Mouse (Mus musculus) spleen, postnatal 36 days (tissue): Measurements from ENCODE around the gene Arl15.

ENCODE experiments used
- DNase-seq, 2 experiments: peaks; one replicate each; pipeline ENCODE4 v3.0.0; 2022; ENCODE audit warnings: low spot score in 2 of 2, mixed read lengths in 1 of 2

The Arl15 gene

DNA sequence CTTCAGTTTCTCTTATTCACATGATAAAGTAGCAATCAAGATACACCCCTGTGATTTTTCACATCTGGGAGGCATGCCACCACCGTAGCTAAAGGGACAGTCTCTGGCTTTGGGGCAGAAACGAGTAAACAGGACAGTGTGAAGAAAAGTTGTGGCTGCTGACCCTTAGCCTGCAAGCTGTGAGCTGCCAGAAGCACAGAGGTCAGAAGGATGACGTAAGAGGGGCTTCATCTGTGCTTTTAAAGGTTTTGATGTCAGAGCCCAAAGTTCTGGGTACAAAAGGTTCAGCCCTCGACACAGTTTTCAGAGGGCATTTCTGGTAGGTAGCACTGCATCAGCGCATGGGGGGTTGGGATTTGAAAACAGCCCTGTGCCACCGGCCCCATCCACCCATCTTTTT is 266.0 kb downstream of the Arl15 start:
- DNase-seq: no peak

DNA sequence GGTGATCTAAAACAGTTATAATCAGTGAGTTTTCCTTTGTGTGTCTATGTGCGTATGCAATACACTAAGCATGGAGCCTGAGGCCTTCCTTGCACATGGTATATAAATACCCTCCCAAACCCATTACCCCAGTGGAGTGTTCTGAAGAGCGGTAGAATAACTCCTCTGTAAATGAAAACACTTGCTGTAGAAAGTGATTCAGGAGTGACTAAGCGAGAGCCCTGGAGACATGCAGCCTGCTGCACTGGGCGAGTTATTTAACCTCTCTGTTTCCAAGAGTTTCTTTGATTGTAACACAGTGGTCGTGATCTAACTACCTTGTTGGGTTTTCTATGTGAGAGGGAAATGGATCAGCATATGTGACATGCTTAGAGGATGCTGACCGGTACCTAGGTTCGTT is 266.9 kb downstream of the Arl15 start:
- no peak for DNase-seq

DNA sequence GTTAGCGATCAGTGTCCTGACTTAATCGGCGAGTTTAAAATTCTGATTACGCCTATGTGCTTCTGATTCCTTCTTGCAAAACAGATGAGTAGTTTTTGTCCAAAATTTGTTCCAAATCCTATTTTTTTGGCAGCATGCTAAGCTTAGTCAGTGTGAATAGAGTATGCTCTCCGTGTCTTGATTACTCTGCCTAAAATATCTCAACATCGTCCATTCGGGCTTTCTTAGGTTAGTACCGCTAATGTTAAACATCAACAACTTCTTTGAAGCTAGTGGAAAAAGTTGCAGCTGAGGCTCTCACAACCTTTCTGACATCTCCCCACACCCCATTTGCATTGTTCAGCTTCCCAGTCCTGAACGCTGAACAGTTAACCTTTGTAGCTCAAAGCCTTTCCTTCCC is 269.8 kb downstream of the Arl15 start:
- DNase-seq: no peak

DNA sequence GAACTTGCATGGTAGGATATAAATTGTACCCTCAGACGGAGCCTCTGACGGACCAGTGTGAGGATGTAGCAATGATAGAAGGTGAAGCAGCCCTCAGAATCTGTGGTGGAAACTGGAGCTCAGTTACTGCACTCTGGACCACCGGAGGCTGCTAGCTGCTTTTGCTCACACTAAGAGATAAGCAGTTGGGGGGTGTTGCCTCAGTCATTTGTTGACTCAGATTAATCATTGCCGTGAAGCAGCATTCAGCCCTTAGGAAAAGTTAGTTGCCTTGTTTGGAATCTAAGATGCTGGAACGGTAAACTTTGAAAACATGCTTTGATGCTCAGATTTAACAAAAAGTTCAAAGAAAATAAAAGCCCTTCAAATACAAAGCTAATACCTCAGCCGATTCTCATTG is 270.7 kb downstream of the Arl15 start:
- DNase-seq: no peak

DNA sequence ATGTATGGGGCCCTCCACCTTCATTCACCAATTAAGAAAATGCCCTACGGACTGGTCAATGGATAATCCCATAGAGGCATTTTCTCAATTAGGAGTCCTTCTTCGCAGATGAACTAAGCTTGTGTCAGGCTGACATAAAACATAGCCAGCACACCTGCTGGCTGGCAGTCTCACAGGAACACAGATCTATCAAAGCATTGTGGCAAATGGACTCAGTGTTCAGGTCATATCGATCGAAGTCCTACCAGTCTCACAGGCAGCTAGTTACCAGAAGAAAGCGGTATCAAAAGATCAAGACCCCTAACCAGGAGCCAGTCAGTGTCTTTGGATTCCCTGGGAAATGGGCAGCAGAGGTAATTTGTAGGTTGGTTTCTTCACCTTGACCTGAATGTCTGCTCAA is 274.1 kb downstream of the Arl15 start:
- DNase-seq: no peak

DNA sequence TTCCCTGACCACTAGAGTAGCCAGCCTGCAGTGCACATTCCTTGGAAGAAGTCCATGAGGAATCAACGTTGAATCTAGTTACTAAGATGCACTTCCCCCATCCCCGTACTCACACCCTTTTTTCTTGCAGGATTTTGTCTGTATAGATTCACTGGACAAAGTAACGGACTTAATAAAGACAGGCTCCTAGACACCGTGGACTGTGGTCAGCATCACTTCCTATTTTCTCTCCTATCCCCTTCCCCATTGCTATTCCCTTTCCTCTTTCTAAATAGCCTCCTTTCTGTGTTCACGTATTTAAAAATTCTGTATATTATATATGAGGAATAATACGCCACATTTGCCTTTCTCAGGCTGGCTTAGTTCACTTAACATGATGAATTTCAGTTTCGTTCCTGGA is 277.1 kb downstream of the Arl15 start:
- no peak for DNase-seq

DNA sequence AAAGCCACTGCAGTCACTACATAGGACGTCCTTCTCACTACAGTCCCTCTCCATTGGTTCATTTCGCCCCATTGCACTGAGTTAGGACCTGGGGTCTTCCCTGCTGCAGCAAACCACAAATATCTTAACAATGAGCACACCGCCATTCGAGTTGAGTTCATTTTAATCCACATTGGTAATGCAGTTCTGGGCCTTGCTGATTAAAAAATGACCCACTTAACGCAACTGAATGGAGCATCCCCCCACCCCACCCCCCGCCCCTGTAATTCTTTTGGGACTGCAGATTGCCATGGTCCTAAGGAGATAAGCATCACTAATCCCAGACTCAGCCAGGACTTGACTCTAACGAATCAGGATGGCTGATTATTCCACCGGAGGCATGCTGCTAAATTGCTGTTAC is 280.2 kb downstream of the Arl15 start:
- no peak for DNase-seq

DNA sequence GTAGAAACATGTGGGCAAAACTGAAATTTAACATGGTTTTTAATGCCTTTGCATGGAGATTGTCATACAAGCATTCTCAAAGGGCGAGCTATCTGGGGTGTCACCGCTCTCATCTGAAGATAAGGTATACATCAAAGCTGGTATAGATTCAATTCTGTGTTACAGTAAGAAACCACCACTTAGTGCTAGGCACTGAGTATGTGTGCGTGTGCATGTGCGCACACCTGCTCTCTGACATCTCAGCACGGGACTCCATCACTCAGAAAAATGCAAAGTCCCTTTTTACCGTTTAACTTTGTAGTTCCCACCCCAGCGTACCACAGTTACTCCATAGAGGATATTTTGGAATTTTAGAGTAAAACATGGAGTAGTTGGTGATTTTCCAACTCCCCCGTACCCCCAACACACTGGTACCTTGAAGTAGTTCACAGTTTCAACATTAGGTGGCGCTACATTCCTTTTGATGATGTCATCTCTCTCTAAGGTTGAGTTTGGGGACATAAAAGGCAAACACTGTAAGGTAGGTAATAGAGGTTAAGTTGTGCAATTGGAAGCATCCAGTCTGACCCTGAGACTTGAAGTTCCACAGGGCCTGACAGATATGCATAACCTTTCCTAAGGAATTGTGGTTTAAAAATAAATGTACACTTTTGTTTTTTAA is 281.5 kb downstream of the Arl15 start:
- peak in 1 of 2 experiments; percentile 3 for DNase-seq

DNA sequence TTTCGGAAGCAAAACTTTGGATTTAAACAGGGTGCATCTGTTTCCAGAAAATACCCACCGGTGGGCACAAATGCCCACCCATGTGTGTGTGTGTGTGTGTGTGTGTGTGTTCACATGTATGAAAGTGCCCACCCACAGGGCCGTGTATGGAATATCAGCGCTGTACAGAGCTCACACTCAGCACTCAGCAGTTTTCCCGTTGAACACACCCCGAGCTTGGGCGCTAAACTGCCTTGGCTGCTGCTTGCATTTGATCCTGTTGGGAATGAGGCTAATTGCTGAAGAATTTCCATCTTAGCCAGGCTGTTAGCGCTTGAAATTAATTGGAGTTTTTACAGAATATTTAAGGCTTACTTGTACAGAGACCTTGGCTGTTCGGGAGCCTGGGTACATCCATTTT is 282.9 kb downstream of the Arl15 start:
- DNase-seq: no peak

DNA sequence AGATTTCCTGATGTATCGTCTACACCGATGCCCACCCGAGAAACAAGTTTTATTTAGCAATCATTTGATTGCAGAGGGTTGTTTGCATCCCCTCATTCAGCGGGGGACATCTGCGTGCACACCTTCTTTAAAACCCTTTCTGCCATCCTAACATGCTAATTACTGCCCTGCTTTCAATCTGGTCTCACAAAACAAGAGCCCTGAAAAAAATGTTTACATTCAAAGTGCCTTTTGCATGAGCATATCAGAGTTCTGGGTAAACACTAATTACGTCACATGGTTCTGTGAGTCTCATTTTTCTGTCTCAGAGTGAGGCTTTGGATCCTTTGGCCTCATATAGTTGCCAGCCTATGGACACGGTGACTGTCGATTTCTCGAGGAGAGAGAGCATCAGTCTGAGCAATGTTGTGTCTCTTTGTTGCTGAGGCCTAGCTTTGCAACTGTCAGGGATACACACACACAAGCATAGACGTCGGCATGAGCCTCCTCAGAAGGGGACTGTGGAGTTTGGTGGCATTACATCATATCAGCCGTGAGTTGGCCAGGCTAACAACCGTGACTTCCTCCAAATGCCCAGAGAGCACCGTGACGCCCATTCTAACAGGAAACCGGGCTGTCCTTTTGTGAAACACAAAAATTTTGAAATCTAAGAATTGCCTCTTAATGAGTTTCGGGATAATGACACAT is 283.4 kb downstream of the Arl15 start:
- no peak for DNase-seq

DNA sequence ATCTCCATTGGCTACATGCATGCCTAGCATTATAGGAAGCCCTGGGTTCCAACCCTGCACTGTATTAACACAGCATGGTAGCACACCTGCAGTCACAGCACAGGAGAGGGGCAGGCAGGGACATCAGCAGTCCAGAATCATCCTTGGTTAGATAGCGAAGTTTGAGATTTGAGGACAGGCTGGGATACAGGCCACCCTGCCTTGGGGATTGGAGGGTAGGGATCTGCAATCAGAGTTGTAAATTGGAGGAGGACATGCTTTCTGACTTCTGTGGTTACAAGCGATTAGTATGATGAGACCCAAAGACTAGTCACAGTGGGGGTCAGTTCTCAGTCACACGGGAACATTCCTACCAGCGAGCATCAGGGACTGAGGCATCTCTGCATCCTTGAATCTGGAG is 284.5 kb downstream of the Arl15 start:
- no peak for DNase-seq

DNA sequence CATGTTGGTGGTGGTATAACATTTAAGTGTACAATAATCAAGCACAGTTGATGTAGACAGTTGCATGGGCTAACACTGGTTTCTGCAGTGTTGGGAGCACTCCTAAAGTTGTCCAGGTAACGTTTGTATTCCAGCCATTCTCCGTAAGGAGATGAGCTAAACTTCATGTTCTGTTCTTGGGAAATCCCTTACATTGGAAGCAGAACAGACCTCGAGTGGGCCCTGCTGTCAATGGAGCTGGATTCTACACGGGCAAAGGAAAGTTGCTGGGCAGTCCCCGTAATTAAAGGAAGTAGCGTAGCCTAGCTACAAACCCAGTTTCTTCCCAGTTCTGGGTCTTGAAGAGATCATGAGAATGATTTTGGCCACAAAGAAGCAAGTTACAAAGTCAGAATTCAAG is 285.4 kb downstream of the Arl15 start:
- no peak for DNase-seq

DNA sequence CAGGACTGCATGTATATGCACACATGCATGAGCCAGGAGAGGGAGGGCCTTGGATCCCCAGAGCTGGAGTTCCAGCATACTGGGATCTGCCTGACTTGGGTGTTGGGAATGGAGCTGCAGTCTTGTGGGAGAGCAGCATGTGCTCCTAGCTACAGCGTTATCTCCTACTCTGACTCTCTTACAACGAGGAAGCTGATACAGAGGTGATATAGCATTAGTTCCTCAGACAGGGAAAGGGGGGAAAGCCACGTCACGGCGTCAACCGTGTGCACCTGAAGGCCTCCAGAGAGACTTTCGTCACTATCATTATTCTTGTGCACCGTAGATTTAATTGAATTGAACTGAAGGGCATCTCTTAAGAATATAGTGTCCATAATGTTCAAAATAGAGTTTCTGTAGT is 286.2 kb downstream of the Arl15 start:
- no peak for DNase-seq

DNA sequence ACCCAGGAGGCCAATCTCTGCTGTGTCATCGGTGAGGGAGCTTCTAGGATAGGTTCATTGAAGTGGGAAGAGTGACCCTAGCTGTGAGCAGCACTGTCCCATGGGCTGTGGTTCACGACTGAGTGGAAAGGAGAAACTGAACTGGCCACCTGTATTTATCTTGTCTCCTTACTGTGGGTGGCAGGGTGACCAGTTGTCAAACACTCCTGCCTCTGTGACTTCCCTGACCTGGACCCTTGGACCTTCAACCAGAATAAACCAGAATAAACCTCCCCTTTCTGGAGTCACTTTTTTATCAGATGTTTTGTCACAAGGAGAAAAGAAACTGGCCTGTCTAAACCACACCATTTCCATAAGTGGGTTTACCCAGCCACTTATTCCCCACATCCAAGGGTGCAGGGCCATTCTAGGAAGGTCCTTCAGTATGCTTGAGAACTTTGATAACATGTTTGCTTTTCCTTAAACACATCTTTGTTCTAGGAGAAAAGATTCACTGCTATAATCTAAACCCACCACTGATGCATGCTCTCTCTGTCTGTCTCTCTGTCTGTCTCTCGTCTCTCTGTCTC is 289.3 kb downstream of the Arl15 start:
- DNase-seq: no peak

DNA sequence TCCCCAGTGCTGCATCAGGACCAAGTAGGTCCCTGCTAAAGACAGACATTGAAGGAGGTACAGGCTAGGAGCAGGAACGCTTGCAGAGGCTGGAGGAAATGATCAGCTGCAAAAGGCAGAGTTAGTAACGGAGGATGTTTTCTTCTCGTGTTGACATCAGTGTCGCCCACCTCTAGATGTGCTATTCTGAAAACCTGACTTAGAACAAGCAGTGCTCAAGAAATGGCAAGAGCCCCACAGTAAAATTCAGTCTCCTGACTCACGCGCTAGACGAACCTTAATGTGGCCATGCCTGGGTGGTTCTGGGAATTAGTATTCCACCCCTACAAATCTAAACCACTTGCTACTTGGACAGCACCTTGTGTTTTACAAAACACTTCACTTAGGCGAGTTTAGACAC is 291.1 kb downstream of the Arl15 start:
- DNase-seq: no peak

DNA sequence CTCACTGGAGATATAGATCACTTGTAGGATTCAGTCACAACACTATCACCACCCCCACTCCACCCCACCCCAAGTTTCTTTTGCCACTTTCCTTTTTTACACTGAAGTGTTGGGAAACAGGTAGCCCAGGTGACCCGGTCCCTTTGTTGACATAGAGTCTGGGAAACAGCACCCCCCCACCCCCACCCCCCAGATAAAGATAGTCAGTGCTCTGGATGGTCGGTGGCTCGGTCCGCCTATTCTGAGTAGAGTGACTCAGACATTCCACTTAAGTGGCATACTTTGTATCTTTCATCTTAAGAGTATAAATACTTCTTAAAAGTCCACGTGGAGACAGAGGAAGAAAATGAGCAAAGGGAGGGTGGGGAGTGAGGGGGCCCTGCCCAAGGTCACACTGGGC is 292.0 kb downstream of the Arl15 start:
- no peak for DNase-seq

DNA sequence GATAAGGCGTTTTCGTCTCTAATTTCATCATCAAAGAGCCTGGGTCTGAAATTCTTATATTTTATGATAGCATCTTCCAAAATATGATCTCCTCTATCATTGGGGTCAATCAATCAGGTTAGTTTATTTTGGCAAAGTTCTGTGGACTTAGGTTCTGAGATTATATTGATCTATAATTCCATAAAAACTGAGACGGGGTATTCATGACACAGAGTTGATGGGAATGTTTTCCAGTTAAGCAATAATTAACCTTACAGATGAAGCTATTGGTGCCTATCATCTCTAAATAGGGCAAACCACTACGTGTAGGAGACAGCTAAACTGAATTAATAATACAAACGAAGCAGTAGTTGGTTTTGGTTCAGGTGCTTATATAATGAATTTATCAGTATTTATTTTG is 292.5 kb downstream of the Arl15 start:
- no peak for DNase-seq

DNA sequence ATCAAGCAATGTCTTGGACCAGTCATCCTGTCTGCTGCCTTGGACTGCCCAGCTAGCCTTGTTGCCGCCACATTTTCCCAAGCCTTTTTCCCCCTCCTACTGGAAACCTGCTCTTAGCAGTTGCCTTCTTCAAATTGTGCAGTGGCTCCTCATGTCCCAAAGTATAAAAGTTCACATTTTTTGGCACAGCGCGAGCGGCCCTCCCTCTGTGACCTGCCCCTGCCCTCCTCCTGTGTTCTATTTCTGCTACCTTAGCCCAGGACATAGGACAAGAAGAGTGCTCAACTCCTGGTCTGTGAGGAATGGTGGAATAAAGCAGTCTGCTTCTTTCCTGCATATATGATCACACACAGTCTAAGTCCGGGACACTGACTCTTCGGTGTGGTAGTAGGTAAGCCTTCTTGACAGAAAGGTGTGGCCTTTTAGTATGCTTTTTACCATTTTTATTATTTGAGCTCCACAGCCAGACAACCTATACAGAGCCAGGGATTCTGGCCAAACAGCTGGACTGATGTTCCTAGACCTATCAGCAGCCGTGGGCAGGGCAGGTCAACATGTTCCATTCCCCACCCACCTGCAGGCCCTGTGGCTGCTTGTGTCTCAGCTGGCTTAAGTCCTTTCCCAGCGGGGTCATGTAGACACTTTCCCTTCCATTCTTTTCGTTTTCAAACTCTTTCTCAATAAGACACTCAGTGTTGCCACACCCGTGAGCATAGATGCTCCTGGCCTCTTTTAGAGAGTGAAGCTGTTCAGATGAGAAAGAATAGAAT is 293.6 kb downstream of the Arl15 start:
- DNase-seq: no peak

DNA sequence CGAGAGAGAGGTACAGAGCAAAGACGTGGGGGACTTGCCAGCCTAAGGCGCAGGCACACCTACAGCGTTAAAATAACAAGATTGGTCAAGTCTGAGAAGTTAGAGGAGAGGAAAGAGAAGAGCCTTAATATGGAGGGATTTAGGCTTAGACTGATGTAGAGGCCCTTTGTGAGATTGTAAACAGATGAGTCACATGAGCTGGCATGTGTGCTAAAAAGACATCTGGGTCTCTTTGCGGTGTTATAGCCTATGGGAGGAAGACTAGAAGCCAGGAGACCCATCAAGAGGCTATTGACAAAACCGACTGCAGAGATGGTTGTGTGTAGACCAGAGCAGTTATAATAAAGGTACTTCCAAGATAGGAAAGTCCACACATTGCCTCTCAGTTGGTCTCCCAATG is 296.5 kb downstream of the Arl15 start:
- DNase-seq: no peak

DNA sequence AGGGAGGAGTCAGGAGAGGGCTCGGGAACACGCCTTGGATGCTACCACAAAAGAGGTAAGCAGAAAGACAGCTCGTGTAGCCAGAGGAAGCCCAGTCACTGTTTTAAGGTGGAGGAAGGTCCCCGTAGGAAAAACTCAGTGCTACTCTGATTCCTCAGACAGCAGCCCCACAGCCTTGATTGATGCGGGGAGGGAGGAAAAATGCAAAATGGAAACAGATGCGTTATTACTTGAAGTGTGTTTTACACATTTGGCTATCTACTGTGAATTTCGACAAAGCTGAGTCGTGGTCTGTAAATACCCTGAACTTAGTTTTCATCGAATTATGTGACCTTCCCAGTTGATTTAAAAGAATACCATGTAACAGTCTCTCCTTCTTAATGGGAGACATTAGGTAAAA is 296.9 kb downstream of the Arl15 start:
- DNase-seq: no peak

DNA sequence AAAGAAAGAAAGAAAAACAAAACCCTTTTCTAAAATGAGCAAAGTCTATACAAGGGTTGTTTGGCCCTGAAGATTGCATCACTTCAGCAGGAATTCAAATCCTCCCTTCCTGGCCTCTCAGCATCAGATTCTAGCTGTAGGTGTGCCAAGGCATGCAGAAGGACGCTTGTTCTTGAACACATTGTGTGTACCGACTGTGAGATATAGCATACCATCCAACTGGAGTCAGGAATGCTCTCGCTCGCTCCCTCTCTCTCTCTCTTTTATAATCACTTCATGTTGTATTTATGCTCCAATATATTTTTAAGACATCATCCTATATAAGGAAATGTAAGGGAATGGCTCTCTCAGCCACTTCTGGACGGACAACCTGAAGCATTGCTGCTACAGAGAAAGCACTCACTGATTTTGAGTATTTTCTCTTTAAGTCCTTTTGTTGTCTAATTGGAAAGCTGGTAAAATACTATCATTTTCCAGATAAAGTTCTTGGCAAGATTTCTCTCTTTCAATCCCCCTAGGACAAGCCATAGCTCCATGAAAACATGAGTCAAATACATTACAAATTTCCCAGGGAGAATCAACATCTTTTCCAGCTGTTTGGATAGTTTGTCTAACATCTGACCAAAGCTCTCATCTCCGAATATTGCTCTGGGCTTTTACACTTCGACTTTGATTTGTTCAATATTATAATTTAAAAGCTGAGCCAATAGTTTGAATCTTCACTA is 300.0 kb downstream of the Arl15 start:
- no peak for DNase-seq

DNA sequence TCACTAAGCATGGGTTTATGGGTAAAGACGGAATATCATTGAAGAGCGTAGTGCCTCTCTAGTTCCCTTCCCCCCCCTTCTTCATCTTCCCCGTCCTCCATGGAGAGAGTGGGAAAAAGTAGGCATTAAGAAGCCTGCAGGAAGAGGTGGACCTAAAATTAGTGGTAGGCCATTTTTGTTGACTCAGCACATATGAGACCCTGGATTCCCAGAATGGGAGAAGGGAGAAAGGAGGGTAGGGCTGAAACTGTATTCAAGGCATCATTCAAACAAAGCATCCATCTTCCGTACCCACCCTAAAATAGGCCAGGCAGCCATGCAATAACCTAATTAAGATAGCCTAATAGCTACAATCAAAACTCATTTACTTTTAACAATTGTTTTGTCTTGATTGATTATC is 301.1 kb downstream of the Arl15 start:
- DNase-seq: no peak
